Mouse (Mus musculus): Measurements from ENCODE around the gene Med7. TPM values are rescaled to one million over a fixed set of nuclear protein-coding genes. Genes with fewer than 3 reads are reported as not detected.
A peak's percentile ranks its signal among the peaks of the same experiment; 100 is the strongest.
"Not testable (repeated sequence)": the region's sequence is repeated elsewhere in the genome, so short reads cannot be mapped to it uniquely, and the experiment has no call there.

Med7 gene
- polyA plus RNA-seq, 1 experiment: 18.0 TPM

GRCm38 (mm10) chr11:46404986-46405385 lies 31.7 kb upstream of the Med7 start:
- Histone ChIP-seq H3K27ac (replicated peaks; ENCODE audit: low read depth, low read length) (no peak overlapping the region), H3K4me3 (ENCODE audit: insufficient read depth, low read depth, low read length) (no peak overlapping the region), H3K4me1 (ENCODE audit: control insufficient read depth, insufficient read depth, insufficient read length, low read length) (no peaks in the 10 kb centered on the region)

- Histone ChIP-seq H3K4me3 (ENCODE audit: insufficient read depth, low read depth, low read length) (no peak overlapping the region), H3K4me1 (ENCODE audit: control insufficient read depth, insufficient read depth, insufficient read length, low read length) (no peaks in the 10 kb centered on the region), H3K27ac (replicated peaks; ENCODE audit: low read depth, low read length) (no peak overlapping the region)
Measured at GRCm38 (mm10) chr11:46406721-46407120, 30.0 kb upstream of the Med7 start.

- H3K27ac ChIP-seq (replicated peaks; ENCODE audit: low read depth, low read length): no peak overlapping the region
- no peak overlapping the region for H3K4me3 ChIP-seq (ENCODE audit: insufficient read depth, low read depth, low read length)
- no peaks in the 10 kb centered on the region for H3K4me1 ChIP-seq (ENCODE audit: control insufficient read depth, insufficient read depth, insufficient read length, low read length)
Measured at GRCm38 (mm10) chr11:46410018-46410563, 26.6 kb upstream of the Med7 start.

GRCm38 (mm10) chr11:46418438-46418837 lies 18.3 kb upstream of the Med7 start:
- no peak overlapping the region for H3K27ac ChIP-seq (replicated peaks; ENCODE audit: low read depth, low read length)
- no peaks in the 10 kb centered on the region for H3K4me1 ChIP-seq (ENCODE audit: control insufficient read depth, insufficient read depth, insufficient read length, low read length)
- no peak overlapping the region for H3K4me3 ChIP-seq (ENCODE audit: insufficient read depth, low read depth, low read length)

GRCm38 (mm10) chr11:46418860-46419259 lies 17.9 kb upstream of the Med7 start:
- Histone ChIP-seq H3K27ac (replicated peaks; ENCODE audit: low read depth, low read length) (no peak overlapping the region), H3K4me3 (ENCODE audit: insufficient read depth, low read depth, low read length) (no peak overlapping the region), H3K4me1 (ENCODE audit: control insufficient read depth, insufficient read depth, insufficient read length, low read length) (no peaks in the 10 kb centered on the region)

- no peaks in the 10 kb centered on the region for H3K4me1 ChIP-seq (ENCODE audit: control insufficient read depth, insufficient read depth, insufficient read length, low read length)
- H3K4me3 ChIP-seq (ENCODE audit: insufficient read depth, low read depth, low read length): no peak overlapping the region
- H3K27ac ChIP-seq (replicated peaks; ENCODE audit: low read depth, low read length): no peak overlapping the region
Measured at GRCm38 (mm10) chr11:46421086-46421888, 15.4 kb upstream of the Med7 start.

- H3K4me1 ChIP-seq (ENCODE audit: control insufficient read depth, insufficient read depth, insufficient read length, low read length); H3K4me3 ChIP-seq (ENCODE audit: insufficient read depth, low read depth, low read length); H3K27ac ChIP-seq (replicated peaks; ENCODE audit: low read depth, low read length): not testable (repeated sequence)
Measured at GRCm38 (mm10) chr11:46428131-46428530, 8.6 kb upstream of the Med7 start.

GRCm38 (mm10) chr11:46430123-46430522 lies 6.6 kb upstream of the Med7 start:
- H3K27ac ChIP-seq (replicated peaks; ENCODE audit: low read depth, low read length): no peak overlapping the region
- no peak overlapping the region for H3K4me3 ChIP-seq (ENCODE audit: insufficient read depth, low read depth, low read length)
- no peaks in the 10 kb centered on the region for H3K4me1 ChIP-seq (ENCODE audit: control insufficient read depth, insufficient read depth, insufficient read length, low read length)

- Histone ChIP-seq H3K27ac (replicated peaks; ENCODE audit: low read depth, low read length) (no peak overlapping the region), H3K4me3 (ENCODE audit: insufficient read depth, low read depth, low read length) (no peak overlapping the region), H3K4me1 (ENCODE audit: control insufficient read depth, insufficient read depth, insufficient read length, low read length) (no peaks in the 10 kb centered on the region)
Measured at GRCm38 (mm10) chr11:46431129-46431528, 5.6 kb upstream of the Med7 start.

- Histone ChIP-seq H3K4me3 (ENCODE audit: insufficient read depth, low read depth, low read length) (no peak overlapping the region), H3K27ac (replicated peaks; ENCODE audit: low read depth, low read length) (no peak overlapping the region), H3K4me1 (ENCODE audit: control insufficient read depth, insufficient read depth, insufficient read length, low read length) (no peaks in the 10 kb centered on the region; the same call in 1 of the 2 replicates)
Measured at GRCm38 (mm10) chr11:46435363-46435762, 1.4 kb upstream of the Med7 start.

GRCm38 (mm10) chr11:46437459-46438000 lies 805 bp downstream of the Med7 start:
- Histone ChIP-seq H3K27ac (replicated peaks; ENCODE audit: low read depth, low read length) (peak overlapping the region; percentile 92), H3K4me3 (ENCODE audit: insufficient read depth, low read depth, low read length) (peak overlapping the region; percentile 98), H3K4me1 (ENCODE audit: control insufficient read depth, insufficient read depth, insufficient read length, low read length) (no peaks in the 10 kb centered on the region; the same call in 1 of the 2 replicates)

- H3K4me3 ChIP-seq (ENCODE audit: insufficient read depth, low read depth, low read length): no peak overlapping the region
- no peak overlapping the region for H3K27ac ChIP-seq (replicated peaks; ENCODE audit: low read depth, low read length)
- no peaks in the 10 kb centered on the region; the same call in 1 of the 2 replicates for H3K4me1 ChIP-seq (ENCODE audit: control insufficient read depth, insufficient read depth, insufficient read length, low read length)
Measured at GRCm38 (mm10) chr11:46439005-46439543, 2.3 kb downstream of the Med7 start.

GRCm38 (mm10) chr11:46441774-46442173 lies 5.0 kb downstream of the Med7 start:
- no peaks in the 10 kb centered on the region; the same call in 1 of the 2 replicates for H3K4me1 ChIP-seq (ENCODE audit: control insufficient read depth, insufficient read depth, insufficient read length, low read length)
- no peak overlapping the region for H3K4me3 ChIP-seq (ENCODE audit: insufficient read depth, low read depth, low read length)
- H3K27ac ChIP-seq (replicated peaks; ENCODE audit: low read depth, low read length): no peak overlapping the region

- no peak overlapping the region for H3K4me3 ChIP-seq (ENCODE audit: insufficient read depth, low read depth, low read length)
- no peaks in the 10 kb centered on the region; the same call in 1 of the 2 replicates for H3K4me1 ChIP-seq (ENCODE audit: control insufficient read depth, insufficient read depth, insufficient read length, low read length)
- H3K27ac ChIP-seq (replicated peaks; ENCODE audit: low read depth, low read length): no peak overlapping the region
Measured at GRCm38 (mm10) chr11:46443152-46443551, 6.4 kb downstream of the Med7 start.

GRCm38 (mm10) chr11:46443979-46444378 lies 7.3 kb downstream of the Med7 start:
- Histone ChIP-seq H3K4me3 (ENCODE audit: insufficient read depth, low read depth, low read length) (no peak overlapping the region), H3K27ac (replicated peaks; ENCODE audit: low read depth, low read length) (no peak overlapping the region), H3K4me1 (ENCODE audit: control insufficient read depth, insufficient read depth, insufficient read length, low read length) (no peaks in the 10 kb centered on the region)

Measured in brown adipose tissue, adult 24 weeks (tissue).